ENCODE assay signal across 16 mouse cellular contexts in the genomic region with DNA sequence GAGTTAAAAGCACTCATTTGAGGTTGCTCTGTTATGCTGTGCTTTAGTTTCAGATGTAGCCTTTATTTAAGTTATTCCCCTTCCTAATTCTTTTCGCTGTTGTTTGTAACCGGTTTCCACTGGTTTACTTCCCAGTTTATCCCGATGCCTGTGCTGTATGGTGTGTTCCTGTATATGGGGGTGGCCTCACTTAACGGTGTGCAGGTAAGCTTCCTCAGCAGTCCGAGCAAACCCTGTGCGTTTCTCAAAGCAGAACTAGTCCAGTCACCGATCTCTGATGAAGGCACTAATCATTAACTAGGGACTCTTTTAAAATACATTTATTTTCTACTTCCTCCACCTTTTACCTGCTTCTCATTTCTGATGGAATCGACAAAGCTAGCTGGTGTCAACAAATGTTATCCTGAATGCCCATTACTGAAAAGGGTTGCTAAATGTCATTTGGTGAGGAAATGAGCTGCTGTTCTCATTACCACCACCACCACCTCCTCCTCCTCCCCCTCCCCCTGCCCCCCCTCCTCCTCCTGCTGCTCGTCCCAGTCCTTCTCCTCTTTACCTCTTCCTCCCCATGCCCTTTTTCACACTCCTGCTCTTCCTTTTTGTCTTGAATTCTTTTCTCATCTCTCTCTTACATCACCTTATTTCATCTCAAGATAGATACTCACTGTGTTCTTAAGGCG.
DNase-seq lines count a peak whose midpoint lies in the region; ATAC-seq and TF ChIP-seq lines count a peak whose summit lies in the region.
"Had no signal": no experiment of that assay in that cellular context is flagged by ENCODE, and none has a peak within 500 bp of the region (broad histone marks: within the 10 kb centered on the region; RNA-seq: fewer than 3 reads in every experiment).

No protein-coding gene starts in this region.

- H3K27me3 ChIP-seq in intestine, embryonic 14.5 days (replicated peaks; ENCODE audit: control insufficient read depth, insufficient read depth, low read length): no peaks in the 10 kb centered on the region
- H3K27me3 ChIP-seq in limb, embryonic 14.5 days (ENCODE audit: control insufficient read depth, insufficient read depth, low read length): no peaks in the 10 kb centered on the region

- no peaks in the 10 kb centered on the region for H3K9me3 ChIP-seq in intestine, embryonic 14.5 days (ENCODE audit: control insufficient read depth, low read length)
- H3K9me3 ChIP-seq in limb, embryonic 14.5 days (ENCODE audit: control insufficient read depth, low read length): no peaks in the 10 kb centered on the region

- no peak for ATAC-seq in intestine, embryonic 14.5 days (replicated peaks; ENCODE audit: low FRiP score, low TSS enrichment, low read depth)
- ATAC-seq in limb, embryonic 14.5 days (ENCODE audit: low FRiP score, low read depth): no peak
- ATAC-seq: CD4-positive, CD25-positive, alpha-beta regulatory T cell, adult 4 months; lung, postnatal 0 days; midbrain, embryonic 16.5 days had no signal

- TF ChIP-seq CTCF in brain, embryonic 14.5 days (IDR thresholded peaks at IDR 0.05; ENCODE audit: borderline replicate concordance, extremely low read depth, insufficient read depth, insufficient read length): no peak

- DNase-seq in kidney, adult 9 months: peak; percentile 46
- DNase-seq in kidney, postnatal 14 days: no peak
- peak; percentile 14 for DNase-seq in brain, embryonic 14.5 days (ENCODE audit: low read depth)
- no peak for DNase-seq in intestine, embryonic 14.5 days (ENCODE audit: low spot score)
- DNase-seq in limb, embryonic 14.5 days (ENCODE audit: low spot score): no peak
- DNase-seq in heart, postnatal 36 days: no peak
- no peak for DNase-seq in right cerebral cortex, postnatal 25 days
- DNase-seq in neural tube, embryonic 10.5 days (ENCODE audit: extremely low spot score, low spot score): no peak
- DNase-seq: adrenal gland, adult 8-10 months; cerebellum, adult 8-10 months; gastrocnemius, postnatal 14 days; heart, postnatal 14 days; thymus, postnatal 25 days had no signal

- H3K4me3 ChIP-seq in intestine, embryonic 14.5 days (ENCODE audit: low read depth, low read length): no peak overlapping the region
- H3K4me3 ChIP-seq in limb, embryonic 14.5 days (replicated peaks; ENCODE audit: low read length): 0 out of 2 replicates have a peak overlapping the region, but pooled peaks have one; percentile 5

- H3K9ac ChIP-seq in intestine, embryonic 14.5 days (ENCODE audit: low read length): no peak overlapping the region
- no peak overlapping the region for H3K9ac ChIP-seq in limb, embryonic 14.5 days (ENCODE audit: low read depth, low read length, severe bottlenecking)

- H3K4me2 ChIP-seq in intestine, embryonic 14.5 days (ENCODE audit: low read length): peak overlapping the region; percentile 22
- peak overlapping the region; percentile 28 for H3K4me2 ChIP-seq in limb, embryonic 14.5 days (replicated peaks; ENCODE audit: low read depth, low read length, severe bottlenecking)

- H3K36me3 ChIP-seq in intestine, embryonic 14.5 days (ENCODE audit: control insufficient read depth, insufficient read depth, low read length): no peaks in the 10 kb centered on the region
- no peaks in the 10 kb centered on the region for H3K36me3 ChIP-seq in limb, embryonic 14.5 days (ENCODE audit: control insufficient read depth, insufficient read depth, low read length)

- intact Hi-C loops in heart, postnatal 36 days (cut with DNase I): loop anchor here (2.0 to 10.0 kb wide), 3 partner anchors 296 to 428 kb away; no protein-coding TSS in a partner anchor

- TF ChIP-seq POLR2A in brain, embryonic 14.5 days (IDR thresholded peaks at IDR 0.05; ENCODE audit: borderline replicate concordance, extremely low read depth, insufficient read depth, insufficient read length, poor library complexity, severe bottlenecking): no peak
- no peak for TF ChIP-seq POLR2A in limb, embryonic 14.5 days (IDR thresholded peaks at IDR 0.05; ENCODE audit: borderline replicate concordance, extremely low read depth, insufficient read depth, insufficient read length)

- H3K27ac ChIP-seq in intestine, embryonic 14.5 days (ENCODE audit: low read depth): no peak overlapping the region
- no peak overlapping the region for H3K27ac ChIP-seq in limb, embryonic 14.5 days (replicated peaks; ENCODE audit: low read depth, low read length)

- no peaks in the 10 kb centered on the region; the same call in 1 of the 2 replicates for H3K4me1 ChIP-seq in intestine, embryonic 14.5 days (replicated peaks; ENCODE audit: control insufficient read depth, insufficient read depth, low read length)
- H3K4me1 ChIP-seq in limb, embryonic 14.5 days (ENCODE audit: control insufficient read depth, insufficient read depth, low read length): peaks cover 8% of the 10 kb centered on the region; the same call in 1 of the 2 replicates

- 41% methylated on average over 10 of the region's 10 CpGs for WGBS in intestine, embryonic 14.5 days
- WGBS in limb, embryonic 14.5 days: 22% methylated on average over 10 of the region's 10 CpGs

Comparison
In these comparisons a context has a peak if more than half of its experiments do, and no peak if none do; other contexts are left out.
1. DNase-seq: peak in kidney, adult 9 months (single experiment) and brain, embryonic 14.5 days (single experiment); none in kidney, postnatal 14 days (single experiment), intestine, embryonic 14.5 days (single experiment), limb, embryonic 14.5 days (single experiment), heart, postnatal 36 days (0 of 2), right cerebral cortex, postnatal 25 days (single experiment) and neural tube, embryonic 10.5 days (single experiment).